Mouse (Mus musculus) megakaryocyte, embryonic 14.5 days (primary cell): ENCODE results near the gene Ell2. TPM values are rescaled to one million over a fixed set of nuclear protein-coding genes. Genes with fewer than 3 reads are reported as not detected.
"Not testable (repeated sequence)": the region's sequence is repeated elsewhere in the genome, so short reads cannot be mapped to it uniquely, and the experiment has no call there.

Experiments
- H3K27me3 ChIP-seq: replicated peaks from 2 replicates; pipeline ENCODE3; 2012; ENCODE audit warnings: inconsistent platforms
- H3K36me3 ChIP-seq: replicated peaks from 2 replicates; pipeline ENCODE3; 2012; ENCODE audit warnings: low read length, inconsistent platforms, mixed read lengths
- H3K4me1 ChIP-seq: 2 replicates; pipeline ENCODE4 v1.6.1; 2012; ENCODE audit warnings: inconsistent platforms
- H3K4me3 ChIP-seq: replicated peaks from 2 replicates; pipeline ENCODE3; 2012; ENCODE audit warnings: moderate library complexity, mild to moderate bottlenecking, inconsistent platforms
- H3K9me3 ChIP-seq: 2 replicates; pipeline ENCODE4 v1.6.1; 2012; ENCODE audit warnings: inconsistent platforms
- FLI1 ChIP-seq: IDR thresholded peaks from 2 replicates; pipeline ENCODE4 v1.6.1; 2012; ENCODE audit warnings: low read length, inconsistent platforms, mixed read lengths
- GATA1 ChIP-seq: IDR thresholded peaks from 3 replicates; pipeline ENCODE4 v1.6.1; 2012; ENCODE audit warnings: mixed read lengths, low read length, inconsistent platforms, borderline replicate concordance
- polyA plus RNA-seq: library from polyadenylated mRNA; stranded (reverse); fragments of >175 nt; gene quantifications from 2 replicates; pipeline ENCODE4 v1.2.3, GENCODE M21; 2012; ENCODE audit warnings: low replicate concordance; ENCODE audit not compliant: insufficient read depth

Gene Ell2
- polyA plus RNA-seq, 1 experiment: 14.0 TPM

- no peaks in the 10 kb centered on the region for H3K9me3 ChIP-seq
- no peaks in the 10 kb centered on the region for H3K27me3 ChIP-seq
- H3K36me3 ChIP-seq: peaks cover 6% of the 10 kb centered on the region
- TF ChIP-seq GATA1 (no peak), FLI1 (no peak)
- peaks cover 50% of the 10 kb centered on the region for H3K4me1 ChIP-seq
- H3K4me3 ChIP-seq: peak overlapping the region; percentile 99
These were observed 2.6 kb downstream of the Ell2 start for GRCm38 (mm10) chr13:75709026-75709778.

- H3K36me3 ChIP-seq: peaks cover 12% of the 10 kb centered on the region
These were observed 3.6 kb downstream of the Ell2 start for GRCm38 (mm10) chr13:75710152-75710551.

GRCm38 (mm10) chr13:75711517-75711916, 5.0 kb downstream of the Ell2 start:
- not testable (repeated sequence) for H3K9me3 ChIP-seq, H3K4me3 ChIP-seq, H3K27me3 ChIP-seq
- Histone ChIP-seq H3K4me1 (peaks cover 68% of the 10 kb centered on the region), H3K36me3 (peaks cover 12% of the 10 kb centered on the region)

More at GRCm38 (mm10) chr13:75710152-75710551, 3.6 kb downstream of the Ell2 start:
- Histone ChIP-seq H3K27me3 (no peaks in the 10 kb centered on the region), H3K4me3 (peak overlapping the region; percentile 99), H3K4me1 (peaks cover 59% of the 10 kb centered on the region), H3K9me3 (no peaks in the 10 kb centered on the region)
- TF ChIP-seq FLI1 (no peak), GATA1 (no peak)

- not testable (repeated sequence) for H3K27me3 ChIP-seq, H3K9me3 ChIP-seq, H3K4me3 ChIP-seq
- Histone ChIP-seq H3K4me1 (peaks cover 72% of the 10 kb centered on the region), H3K36me3 (peaks cover 15% of the 10 kb centered on the region)
These were observed 6.0 kb downstream of the Ell2 start for GRCm38 (mm10) chr13:75712544-75712943.

GRCm38 (mm10) chr13:75714407-75714806, 7.8 kb downstream of the Ell2 start:
- Histone ChIP-seq H3K4me1 (peaks cover 80% of the 10 kb centered on the region), H3K36me3 (peaks cover 15% of the 10 kb centered on the region), H3K9me3 (no peaks in the 10 kb centered on the region), H3K27me3 (no peaks in the 10 kb centered on the region), H3K4me3 (no peak overlapping the region)
- TF ChIP-seq FLI1: no peak
- TF ChIP-seq GATA1: no peak

GRCm38 (mm10) chr13:75717638-75718302, 11.2 kb downstream of the Ell2 start:
- Histone ChIP-seq H3K4me1 (peaks cover 76% of the 10 kb centered on the region), H3K36me3 (peaks cover 22% of the 10 kb centered on the region)

GRCm38 (mm10) chr13:75718376-75718775, 11.8 kb downstream of the Ell2 start:
- Histone ChIP-seq H3K4me3 (no peak overlapping the region), H3K27me3 (no peaks in the 10 kb centered on the region), H3K9me3 (no peaks in the 10 kb centered on the region), H3K36me3 (peaks cover 22% of the 10 kb centered on the region), H3K4me1 (peaks cover 72% of the 10 kb centered on the region)
- no peak for TF ChIP-seq GATA1
- no peak for TF ChIP-seq FLI1

More at GRCm38 (mm10) chr13:75717638-75718302, 11.2 kb downstream of the Ell2 start:
- peak overlapping the region; percentile 50 for H3K4me3 ChIP-seq
- no peaks in the 10 kb centered on the region for H3K9me3 ChIP-seq
- no peak for TF ChIP-seq FLI1
- TF ChIP-seq GATA1: no peak
- H3K27me3 ChIP-seq: no peaks in the 10 kb centered on the region

- Histone ChIP-seq H3K9me3 (no peaks in the 10 kb centered on the region), H3K4me3 (no peak overlapping the region), H3K4me1 (peaks cover 70% of the 10 kb centered on the region), H3K27me3 (no peaks in the 10 kb centered on the region), H3K36me3 (peaks cover 25% of the 10 kb centered on the region)
- TF ChIP-seq FLI1 (no peak), GATA1 (no peak)
These were observed 13.1 kb downstream of the Ell2 start for GRCm38 (mm10) chr13:75719645-75720044.

GRCm38 (mm10) chr13:75726569-75727373, 20.2 kb downstream of the Ell2 start:
- Histone ChIP-seq H3K9me3 (no peaks in the 10 kb centered on the region), H3K4me1 (peaks cover 44% of the 10 kb centered on the region), H3K27me3 (no peaks in the 10 kb centered on the region), H3K36me3 (peaks cover 36% of the 10 kb centered on the region), H3K4me3 (no peak overlapping the region)
- no peak for TF ChIP-seq FLI1
- no peak for TF ChIP-seq GATA1

GRCm38 (mm10) chr13:75727932-75728331, 21.4 kb downstream of the Ell2 start:
- Histone ChIP-seq H3K36me3 (peaks cover 36% of the 10 kb centered on the region), H3K4me3 (no peak overlapping the region)

More at GRCm38 (mm10) chr13:75727932-75728331, 21.4 kb downstream of the Ell2 start:
- TF ChIP-seq GATA1 (no peak), FLI1 (no peak)
- Histone ChIP-seq H3K9me3 (no peaks in the 10 kb centered on the region), H3K4me1 (peaks cover 52% of the 10 kb centered on the region), H3K27me3 (no peaks in the 10 kb centered on the region)
